Mouse (Mus musculus) liver, embryonic 14.5 days (tissue): ENCODE results near the gene Pbx1.

Experiments
- CTCF ChIP-seq: IDR thresholded peaks from 2 replicates; pipeline ENCODE4 v1.5.1; 2016; ENCODE audit warnings: antibody characterized with exemption, low read depth, control low read depth
- EP300 ChIP-seq: IDR thresholded peaks from 2 replicates; pipeline ENCODE4 v1.6.1; 2016; ENCODE audit warnings: antibody characterized with exemption, low read depth

- TF ChIP-seq CTCF: no peak
- no peak for TF ChIP-seq EP300
Observed at GRCm38 (mm10) chr1:168342269-168342668, 89.8 kb downstream of the Pbx1 start.
